Mouse (Mus musculus): ENCODE results near the gene Zfr2. TPM values are rescaled to one million over a fixed set of nuclear protein-coding genes. Genes with fewer than 3 reads are reported as not detected.

Gene Zfr2
- total RNA-seq, 2 experiments from 2014 or later = 1.7 to 2.5 TPM

GRCm38 (mm10) chr10:81279496-81279895, 46.5 kb downstream of the Zfr2 start:
- intact Hi-C loops (cut with DNase I; ENCODE audit: low total_unique reads) = no loop called here
- no peak for DNase-seq

DNA sequence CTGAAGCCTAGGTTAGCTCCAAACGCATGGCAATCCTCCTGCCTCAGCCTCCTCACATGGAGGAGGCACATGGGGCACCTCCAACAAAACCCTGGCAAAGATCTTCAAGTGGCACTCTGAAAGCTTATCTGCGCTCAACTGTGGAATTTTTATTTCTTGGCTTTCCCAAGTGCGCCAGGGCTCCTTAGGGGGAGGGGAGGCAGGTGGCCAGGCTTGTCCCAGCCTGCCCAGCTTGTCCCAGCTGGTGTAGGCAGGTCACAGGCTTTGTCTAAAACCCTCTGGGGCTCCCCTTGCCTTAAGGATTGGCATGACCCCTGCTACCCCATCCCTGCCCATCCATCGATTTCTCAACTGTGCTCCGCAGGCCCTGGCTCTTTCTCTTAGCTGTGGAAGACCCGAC, 51.2 kb downstream of the Zfr2 start:
- intact Hi-C loops (cut with DNase I; ENCODE audit: low total_unique reads) = loop anchor here (10.0 kb wide), 1 partner anchor 171 kb away; the partner anchor contains the start of gene Nfic
- DNase-seq = no peak

GRCm38 (mm10) chr10:81284719-81285118, 51.8 kb downstream of the Zfr2 start:
- intact Hi-C loops (cut with DNase I; ENCODE audit: low total_unique reads) = loop anchor here (5.0 to 10.0 kb wide), 2 partner anchors 68 to 170 kb away; partner anchors contain the start of genes Hmg20b and Nfic

GRCm38 (mm10) chr10:81285694-81286450, 52.9 kb downstream of the Zfr2 start:
- DNase-seq = peak; percentile 91
- intact Hi-C loops (cut with DNase I; ENCODE audit: low total_unique reads) = loop anchor here (5.0 to 10.0 kb wide), 2 partner anchors 66 to 169 kb away; partner anchors contain the start of genes Hmg20b and Nfic

More at GRCm38 (mm10) chr10:81284719-81285118, 51.8 kb downstream of the Zfr2 start:
- no peak for DNase-seq

- no peak for DNase-seq
These were observed 53.6 kb downstream of the Zfr2 start for GRCm38 (mm10) chr10:81286586-81286985.

DNA sequence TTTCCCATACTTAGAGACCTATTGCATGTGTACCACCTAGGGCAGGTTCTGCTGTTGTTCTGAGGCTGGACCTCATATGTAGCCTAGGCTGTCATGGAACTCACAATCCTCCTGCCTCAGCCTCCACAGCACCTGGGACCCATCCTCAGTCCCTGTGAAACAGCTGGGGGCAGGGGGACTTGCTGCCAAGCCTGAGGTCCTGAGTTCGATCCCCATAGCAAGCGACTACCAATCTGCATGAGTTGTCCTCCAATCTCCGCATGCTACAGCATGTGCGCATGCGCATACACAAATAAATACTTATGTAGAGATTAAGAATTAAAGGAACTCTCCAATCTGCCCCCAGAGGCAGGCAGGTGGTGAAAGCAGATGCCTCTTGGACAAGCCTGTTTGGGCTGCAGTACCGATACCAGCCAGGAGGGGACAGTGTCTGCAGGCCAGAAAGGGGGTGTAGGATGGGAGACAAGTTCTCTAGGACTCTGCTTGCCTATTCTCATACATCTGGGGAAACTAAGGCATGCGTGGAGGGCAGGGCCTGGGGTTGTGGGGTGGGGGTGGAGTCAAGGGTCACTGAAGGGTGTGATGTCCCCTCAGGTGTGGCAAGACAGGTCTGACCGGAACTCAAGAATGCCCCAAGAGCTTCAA, 54.7 kb downstream of the Zfr2 start:
- peak; percentile 54 for DNase-seq
- intact Hi-C loops (cut with DNase I; ENCODE audit: low total_unique reads) = loop anchor here (5.0 to 10.0 kb wide), 2 partner anchors 65 to 167 kb away; partner anchors contain the start of genes Hmg20b and Nfic

More at GRCm38 (mm10) chr10:81286586-81286985, 53.6 kb downstream of the Zfr2 start:
- intact Hi-C loops (cut with DNase I; ENCODE audit: low total_unique reads) = loop anchor here (5.0 to 10.0 kb wide), 2 partner anchors 66 to 168 kb away; partner anchors contain the start of genes Hmg20b and Nfic

GRCm38 (mm10) chr10:81288601-81289000, 55.6 kb downstream of the Zfr2 start:
- no peak for DNase-seq
- intact Hi-C loops (cut with DNase I; ENCODE audit: low total_unique reads) = loop anchor here (5.0 to 10.0 kb wide), 2 partner anchors 64 to 166 kb away; partner anchors contain the start of genes Hmg20b and Nfic

DNA sequence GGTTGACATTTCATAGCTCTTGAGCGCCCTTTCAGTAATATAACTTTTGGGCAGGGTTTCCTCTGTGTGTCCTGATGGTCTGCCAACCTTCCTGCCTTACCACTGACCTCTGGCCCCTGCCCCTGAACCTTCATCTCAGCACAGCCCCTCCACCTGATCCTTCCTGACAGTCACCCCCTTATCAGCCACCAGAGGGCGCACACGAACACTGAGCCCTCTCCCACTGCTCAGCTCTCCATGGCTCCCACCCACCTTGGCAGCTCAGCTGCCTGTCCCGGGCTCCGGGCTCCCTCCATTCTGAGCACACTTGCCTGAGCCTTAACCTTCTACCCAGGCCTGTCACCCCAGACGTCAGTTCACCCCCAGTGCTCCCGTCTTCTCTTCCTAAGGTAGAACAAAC, 56.3 kb downstream of the Zfr2 start:
- intact Hi-C loops (cut with DNase I; ENCODE audit: low total_unique reads) = loop anchor here (5.0 to 10.0 kb wide), 2 partner anchors 63 to 166 kb away; partner anchors contain the start of genes Hmg20b and Nfic
- DNase-seq = peak; percentile 73

GRCm38 (mm10) chr10:81289811-81290210, 56.9 kb downstream of the Zfr2 start:
- intact Hi-C loops (cut with DNase I; ENCODE audit: low total_unique reads) = loop anchor here (5.0 to 10.0 kb wide), 2 partner anchors 62 to 165 kb away; partner anchors contain the start of genes Hmg20b and Nfic
- no peak for DNase-seq

DNA sequence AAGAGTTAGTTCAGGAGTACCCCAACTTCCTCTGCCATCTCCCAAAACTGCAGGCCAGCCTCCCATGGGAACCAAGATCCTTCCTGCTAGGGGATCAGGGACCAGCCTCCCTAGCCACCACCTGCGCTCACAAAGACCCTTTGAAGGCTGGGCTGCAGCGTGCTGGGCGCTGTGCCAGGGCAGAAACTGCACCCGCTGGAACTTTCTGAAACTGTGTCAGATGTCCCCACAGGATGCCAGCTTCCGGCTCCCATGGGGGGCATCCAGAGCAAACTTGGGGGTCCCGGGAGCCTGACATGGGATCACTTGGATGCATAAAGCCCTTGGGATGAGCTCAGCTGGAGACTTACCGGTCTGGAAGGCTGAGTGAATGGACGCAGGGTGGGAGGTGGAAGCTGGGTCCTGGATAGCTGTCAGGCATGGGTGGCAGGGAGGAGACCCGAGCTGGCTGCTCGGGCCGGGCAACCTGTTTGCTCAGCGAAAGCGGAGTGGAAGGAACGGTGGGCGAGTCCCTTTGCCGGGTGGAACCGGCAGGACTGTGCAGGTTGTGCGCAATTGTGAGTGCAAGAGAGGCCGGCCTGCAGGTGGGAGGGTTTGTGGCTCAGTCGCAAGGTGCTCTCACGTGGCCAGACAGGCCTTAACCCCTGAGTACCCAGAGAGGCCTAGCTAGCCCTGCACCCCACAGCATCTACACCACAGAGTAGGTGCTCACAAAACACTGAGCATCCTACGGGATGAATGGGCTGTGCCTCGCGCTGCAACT, 57.9 kb downstream of the Zfr2 start:
- no peak for DNase-seq
- intact Hi-C loops (cut with DNase I; ENCODE audit: low total_unique reads) = no loop called here

DNA sequence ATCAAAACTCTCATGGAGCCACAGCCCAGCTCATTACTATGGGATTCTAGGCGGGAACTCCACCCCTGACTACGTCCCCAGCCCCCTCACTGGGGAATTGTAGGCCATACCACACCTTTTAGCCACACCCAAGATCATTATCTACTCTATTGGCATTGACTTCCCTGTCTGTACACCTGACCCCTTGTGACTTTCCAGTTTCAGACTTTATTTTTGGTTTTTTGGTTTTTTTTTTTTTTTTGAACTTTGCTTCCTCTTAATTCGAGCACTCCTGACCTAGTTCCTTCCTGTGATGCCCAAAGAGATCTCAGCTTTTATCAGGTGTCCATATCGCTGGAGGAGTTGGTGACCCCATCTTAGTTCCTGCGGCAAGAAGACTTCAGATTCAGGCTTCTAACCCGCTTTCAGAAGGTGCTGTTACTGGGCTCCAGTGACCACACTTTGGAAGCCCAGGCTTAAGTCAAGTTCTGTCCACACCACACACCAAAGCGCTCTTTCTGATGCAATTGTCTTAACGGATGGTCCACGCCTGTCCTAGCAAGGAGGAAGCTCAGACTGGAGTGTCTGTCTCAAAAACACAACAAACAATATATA, 58.7 kb downstream of the Zfr2 start, which contains the start of gene Tjp3:
Gene Tjp3, minus strand, starts transcription at position 71 of the 594 bp plus-strand sequence.
- no peak for DNase-seq
- intact Hi-C loops (cut with DNase I; ENCODE audit: low total_unique reads) = no loop called here

DNA sequence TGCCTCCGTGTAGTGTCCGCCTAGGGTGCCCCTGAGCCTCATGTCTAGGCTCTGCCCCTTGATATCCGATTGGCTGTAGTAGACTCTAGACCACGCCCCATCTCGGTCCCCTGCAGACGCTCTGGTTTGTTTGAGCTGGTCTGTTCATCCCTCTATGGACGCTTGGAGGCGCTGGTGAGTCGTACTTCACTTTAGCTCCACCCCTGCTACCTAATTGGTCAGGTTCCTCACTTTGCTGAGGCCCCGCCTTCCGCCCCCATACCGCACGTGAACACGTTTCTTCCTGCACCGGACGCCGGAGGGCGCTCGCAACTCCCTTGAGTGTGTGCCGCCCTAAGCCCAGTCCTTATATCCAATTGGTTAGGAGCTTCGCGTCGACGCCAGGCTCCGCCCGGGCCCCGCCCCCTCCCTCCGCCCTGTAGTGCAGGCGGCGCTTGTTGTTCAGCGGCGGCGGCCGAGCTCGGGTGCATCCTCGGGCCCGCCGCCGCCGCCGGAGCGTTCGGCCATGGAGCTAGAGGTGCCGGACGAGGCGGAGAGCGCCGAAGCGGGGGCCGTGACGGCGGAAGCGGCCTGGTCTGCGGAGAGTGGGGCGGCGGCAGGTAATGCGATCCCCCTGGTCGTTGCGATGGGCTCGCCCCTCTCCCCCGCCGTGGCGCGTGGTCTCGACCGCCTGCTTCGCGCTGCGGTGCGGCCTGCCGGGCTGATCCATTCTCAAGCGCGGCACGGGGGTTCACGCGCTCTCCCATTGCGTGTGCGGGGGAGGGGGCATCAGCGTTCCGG, 59.8 kb downstream of the Zfr2 start, which contains the start of gene Pip5k1c:
Gene Pip5k1c, plus strand, starts transcription at position 410 of the 780 bp plus-strand sequence.
- intact Hi-C loops (cut with DNase I; ENCODE audit: low total_unique reads) = no loop called here
- peak; percentile 98 for DNase-seq

GRCm38 (mm10) chr10:81293334-81294030, 60.5 kb downstream of the Zfr2 start:
- intact Hi-C loops (cut with DNase I; ENCODE audit: low total_unique reads) = no loop called here
- no peak for DNase-seq

DNA sequence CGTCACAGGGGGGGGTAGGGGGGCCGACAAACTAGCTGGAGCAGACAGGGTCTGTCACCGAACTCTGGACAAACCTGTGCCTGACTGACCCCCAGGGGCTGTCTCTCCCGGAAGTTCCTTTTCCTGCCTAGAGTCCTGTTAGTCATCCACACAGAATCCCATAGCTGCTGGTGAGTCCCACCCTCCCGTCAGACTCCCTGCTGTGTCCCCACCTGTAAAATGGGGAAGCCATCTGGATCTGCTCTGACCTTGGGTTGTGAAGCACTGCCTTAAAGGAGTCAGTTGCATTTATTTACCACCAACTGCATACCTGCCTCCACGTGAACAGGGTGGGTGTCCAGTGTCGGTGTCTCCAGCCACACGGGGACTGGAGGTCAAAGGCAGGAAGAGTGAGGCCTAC, 61.5 kb downstream of the Zfr2 start:
- intact Hi-C loops (cut with DNase I; ENCODE audit: low total_unique reads) = no loop called here
- DNase-seq = no peak

- intact Hi-C loops (cut with DNase I; ENCODE audit: low total_unique reads) = no loop called here
- no peak for DNase-seq
These were observed 62.2 kb downstream of the Zfr2 start for GRCm38 (mm10) chr10:81295185-81295584.

DNA sequence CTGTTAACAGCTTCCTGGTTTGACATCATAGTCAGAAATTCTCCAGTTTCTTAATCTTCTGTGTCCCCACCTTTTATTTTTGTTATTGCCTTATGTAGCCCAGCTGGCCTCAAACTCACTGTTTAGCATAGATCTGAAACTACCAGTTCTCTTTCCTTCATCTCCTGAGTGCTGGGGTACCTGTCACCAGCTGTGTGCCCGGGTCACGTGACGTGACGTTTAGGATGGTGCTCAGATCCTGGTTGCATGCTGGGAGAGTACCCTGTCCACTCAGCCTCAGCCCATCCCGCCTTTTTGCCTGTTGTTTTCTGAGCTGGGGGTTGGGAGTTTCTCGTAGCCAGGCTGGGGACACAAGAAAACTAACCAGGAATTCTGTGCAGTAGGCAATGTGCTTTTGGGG, 64.3 kb downstream of the Zfr2 start:
- DNase-seq = no peak
- intact Hi-C loops (cut with DNase I; ENCODE audit: low total_unique reads) = no loop called here

- DNase-seq = peak; percentile 48
These were observed 64.9 kb downstream of the Zfr2 start for GRCm38 (mm10) chr10:81297845-81298244.

More at GRCm38 (mm10) chr10:81297845-81298244, 64.9 kb downstream of the Zfr2 start:
- intact Hi-C loops (cut with DNase I; ENCODE audit: low total_unique reads) = no loop called here
